Mouse (Mus musculus) left cerebral cortex, adult 9 months (tissue): ENCODE results near the gene Rag2.

ENCODE experiments used
- DNase-seq, 2 experiments: peaks; one replicate each; pipeline ENCODE4 v3.0.0; 2022; ENCODE audit warnings: low spot score in 2 of 2

The Rag2 gene

GRCm38 (mm10) chr2:101624526-101624925, at the start of gene Rag2:
TSS of gene Rag2 (plus strand) at chr2:101624718.
- no peak for DNase-seq

DNA sequence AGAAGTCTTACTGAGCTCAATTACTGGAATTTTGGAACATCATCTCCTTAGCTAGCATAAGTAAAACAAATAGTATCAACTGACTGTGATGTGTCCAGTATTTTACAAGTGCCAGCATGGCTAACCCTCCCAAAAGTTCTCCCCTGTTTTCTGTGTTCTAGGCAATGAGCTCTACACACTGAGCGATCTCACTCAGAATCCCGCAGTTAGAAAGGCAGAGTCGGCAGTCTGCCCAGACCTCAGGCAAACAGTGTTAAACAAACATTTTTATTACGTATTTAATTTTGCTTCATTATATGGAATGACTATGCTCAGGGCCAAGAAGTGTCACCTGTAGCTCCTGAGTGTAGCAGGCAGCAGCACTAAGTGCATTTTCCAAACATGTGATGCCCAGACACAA, 47.3 kb upstream of the Rag2 start:
- DNase-seq: no peak

DNA sequence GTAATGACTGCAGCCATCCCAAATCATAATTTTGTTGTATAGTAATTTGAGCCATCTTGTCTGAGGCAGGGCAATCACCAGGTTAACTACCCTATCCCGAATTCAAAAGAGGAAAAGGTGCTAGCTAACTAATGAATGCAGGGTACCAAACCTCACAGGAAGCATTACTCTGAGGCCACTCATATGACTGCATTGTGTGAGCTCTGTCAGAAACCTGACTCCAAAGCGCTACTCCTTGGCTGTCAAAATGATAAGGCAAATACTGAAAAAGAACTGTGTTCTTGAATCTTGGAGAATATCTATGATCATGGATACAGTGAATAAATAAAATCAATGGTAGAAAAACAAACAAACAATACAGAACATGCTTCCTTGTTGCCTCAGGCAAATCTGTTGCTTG, 44.5 kb upstream of the Rag2 start:
- no peak for DNase-seq

- no peak for DNase-seq
Measured at GRCm38 (mm10) chr2:101580428-101580827, 44.1 kb upstream of the Rag2 start.

DNA sequence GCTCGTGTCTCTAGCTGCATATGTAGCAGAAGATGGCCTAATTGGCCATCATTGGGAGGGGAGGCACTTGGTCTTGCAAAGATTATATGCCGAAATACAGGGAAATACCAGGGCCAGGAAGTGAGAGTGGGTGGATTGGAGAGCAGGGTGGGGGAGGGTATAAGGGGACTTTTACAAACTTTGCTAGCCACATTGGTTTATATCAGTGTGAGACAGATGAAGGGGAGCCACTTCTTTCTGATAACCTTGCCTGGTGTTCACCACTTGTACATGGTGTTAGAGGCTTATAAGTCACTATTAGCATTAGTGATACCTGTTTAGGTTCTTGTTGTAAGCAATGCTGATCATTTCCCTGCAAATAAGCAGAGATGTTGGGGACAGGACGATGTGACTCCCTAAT, 43.5 kb upstream of the Rag2 start:
- DNase-seq: no peak

GRCm38 (mm10) chr2:101581418-101581817, 43.1 kb upstream of the Rag2 start:
- no peak for DNase-seq

GRCm38 (mm10) chr2:101591356-101591755, 33.2 kb upstream of the Rag2 start:
- no peak for DNase-seq

- DNase-seq: no peak
Measured at GRCm38 (mm10) chr2:101592023-101592841, 32.3 kb upstream of the Rag2 start.

GRCm38 (mm10) chr2:101592886-101593285, 31.6 kb upstream of the Rag2 start:
- DNase-seq: no peak

GRCm38 (mm10) chr2:101594681-101595080, 29.8 kb upstream of the Rag2 start:
- no peak for DNase-seq

DNA sequence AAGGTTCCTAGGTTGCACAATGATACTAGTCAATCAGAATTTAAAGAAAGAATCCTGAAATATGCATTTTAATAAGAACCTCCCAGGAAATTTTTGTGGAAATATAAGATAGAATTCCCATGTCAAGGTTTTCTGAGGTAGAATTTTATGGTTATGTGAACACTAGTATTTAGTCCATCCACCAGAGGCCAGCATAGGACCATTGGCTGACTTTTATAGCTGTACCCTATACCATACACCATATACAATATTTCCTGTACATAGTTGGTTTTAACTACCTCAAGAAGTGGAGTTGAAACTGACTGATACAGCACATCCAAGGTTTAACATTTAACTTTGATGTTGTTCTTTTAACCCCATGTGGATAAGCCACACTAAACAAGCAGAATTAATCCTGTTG, 27.3 kb upstream of the Rag2 start:
- DNase-seq: no peak

DNA sequence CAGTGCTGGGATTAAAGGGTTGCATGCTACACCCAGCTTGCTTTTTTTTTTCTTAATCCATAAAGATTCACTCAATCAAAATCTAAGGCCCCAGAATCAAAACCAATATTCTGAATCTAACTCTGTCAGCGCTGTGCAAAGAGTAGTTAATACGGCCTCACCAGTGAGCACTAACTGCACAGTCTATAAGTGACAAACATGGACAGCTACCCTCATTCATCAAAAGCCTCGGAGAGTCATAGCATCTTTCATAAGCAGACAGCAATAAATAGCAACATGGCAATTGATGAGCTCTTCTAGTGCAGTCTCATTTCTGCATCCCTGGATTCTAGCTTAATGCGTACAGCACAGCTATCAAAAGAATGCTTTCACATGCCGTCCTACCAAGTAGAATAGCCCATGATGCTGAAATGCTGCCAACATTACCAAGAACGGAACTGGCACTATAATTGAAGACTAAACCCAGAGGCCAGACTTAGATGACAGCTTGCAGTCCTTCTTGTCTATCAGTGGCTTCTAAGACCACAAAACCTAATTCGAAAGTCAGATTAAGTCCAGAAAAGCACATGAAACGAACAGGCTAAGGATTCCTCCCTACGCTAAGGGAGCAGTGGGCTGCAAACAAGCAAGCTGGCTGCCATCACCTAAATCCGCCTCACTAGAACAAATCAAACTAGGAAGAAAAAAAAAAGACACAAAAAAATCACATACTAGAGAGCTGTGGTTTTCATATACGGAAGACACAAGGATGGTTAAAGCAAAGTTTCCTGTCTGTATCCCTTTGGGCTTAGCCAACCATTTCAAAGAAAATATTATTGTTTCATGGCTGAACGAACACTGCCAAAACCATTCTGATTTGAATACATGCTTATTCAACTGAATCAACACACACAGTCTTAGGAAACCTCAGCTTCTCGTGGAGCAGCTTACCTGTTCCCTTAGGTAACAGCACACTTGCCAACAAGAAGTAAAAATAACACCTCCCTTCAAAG, 26.0 kb upstream of the Rag2 start:
- peak in 1 of 2 experiments; percentile 27 for DNase-seq

DNA sequence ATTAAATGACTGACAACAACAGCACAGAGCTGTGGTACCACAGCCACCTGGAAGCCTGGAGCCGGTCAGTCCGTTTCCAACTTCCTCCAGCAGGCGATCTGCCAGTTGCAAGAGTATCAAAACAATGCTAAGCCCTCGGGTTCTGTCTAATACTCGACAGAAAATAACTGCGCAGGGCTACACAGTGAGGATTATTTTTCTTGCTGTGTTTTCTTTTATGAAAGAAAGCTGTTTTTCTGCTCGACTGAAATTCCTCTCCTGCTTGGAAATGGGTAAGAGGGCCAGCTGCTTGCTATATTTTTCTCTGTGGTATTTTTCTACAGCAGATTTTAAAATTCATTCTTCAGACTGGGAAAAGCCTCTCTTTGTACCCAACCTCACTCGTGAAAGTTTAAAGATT, 23.8 kb upstream of the Rag2 start:
- peak in 1 of 2 experiments; percentile 35 for DNase-seq

GRCm38 (mm10) chr2:101603099-101603498, 21.4 kb upstream of the Rag2 start:
- DNase-seq: no peak

- DNase-seq: no peak
Measured at GRCm38 (mm10) chr2:101608232-101608894, 16.2 kb upstream of the Rag2 start.

DNA sequence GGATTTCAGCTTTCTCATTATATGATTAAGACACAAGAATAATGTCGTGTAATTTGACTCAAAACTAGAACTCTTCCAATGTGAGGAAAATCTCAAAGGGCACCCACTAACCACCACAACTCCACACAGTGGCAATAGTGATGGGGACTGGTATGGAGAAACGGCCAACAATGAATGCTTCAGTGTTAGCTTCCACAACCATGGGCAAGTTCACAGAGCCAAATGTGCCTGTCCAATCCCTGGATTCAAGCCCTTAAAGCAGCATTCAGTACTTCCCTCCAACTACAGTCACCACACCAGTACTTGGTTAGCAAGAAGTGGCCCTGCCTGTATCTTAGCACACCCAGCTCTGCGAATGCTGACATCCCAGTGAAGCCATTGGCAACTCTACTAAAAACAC, 13.7 kb upstream of the Rag2 start:
- DNase-seq: no peak

- DNase-seq: no peak
Measured at GRCm38 (mm10) chr2:101615464-101616305, 8.8 kb upstream of the Rag2 start.

DNA sequence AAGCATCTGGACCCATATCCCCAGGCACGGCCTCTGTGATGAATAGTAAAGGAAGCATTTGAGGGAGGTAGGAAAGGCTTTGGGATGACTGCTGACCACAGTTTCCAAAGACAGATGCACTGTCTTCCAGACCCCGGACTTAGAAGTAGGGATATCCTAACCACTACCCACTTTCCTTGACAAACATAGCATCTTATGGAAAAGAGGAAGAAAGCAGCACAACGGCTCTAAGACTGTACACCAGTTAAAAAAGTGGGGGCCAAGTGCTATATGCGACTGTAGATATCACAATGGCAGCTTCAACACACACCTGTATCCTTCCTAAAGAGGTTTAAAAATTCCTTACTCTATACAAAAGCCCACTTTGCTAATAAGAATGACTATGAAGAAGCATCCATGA, 6.1 kb upstream of the Rag2 start:
- DNase-seq: no peak

DNA sequence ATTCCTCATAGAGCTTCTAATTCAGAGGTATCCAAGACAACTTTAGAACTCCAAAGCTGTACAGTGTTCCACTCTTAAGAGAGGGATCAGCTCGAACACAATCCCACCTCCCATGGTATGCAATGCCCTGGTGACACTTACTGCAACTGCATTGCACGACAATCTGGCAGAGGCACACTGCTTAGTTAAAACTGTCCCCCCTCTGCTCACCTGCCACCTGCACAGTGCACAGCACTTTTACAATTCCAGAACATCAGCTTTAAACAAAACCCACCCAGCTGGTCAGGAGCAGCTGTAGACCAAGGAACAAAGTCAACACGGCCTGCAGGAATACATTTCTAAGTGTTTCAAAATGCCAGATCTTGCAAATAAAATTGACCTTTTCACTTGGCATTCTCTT, 3.6 kb upstream of the Rag2 start:
- no peak for DNase-seq

DNA sequence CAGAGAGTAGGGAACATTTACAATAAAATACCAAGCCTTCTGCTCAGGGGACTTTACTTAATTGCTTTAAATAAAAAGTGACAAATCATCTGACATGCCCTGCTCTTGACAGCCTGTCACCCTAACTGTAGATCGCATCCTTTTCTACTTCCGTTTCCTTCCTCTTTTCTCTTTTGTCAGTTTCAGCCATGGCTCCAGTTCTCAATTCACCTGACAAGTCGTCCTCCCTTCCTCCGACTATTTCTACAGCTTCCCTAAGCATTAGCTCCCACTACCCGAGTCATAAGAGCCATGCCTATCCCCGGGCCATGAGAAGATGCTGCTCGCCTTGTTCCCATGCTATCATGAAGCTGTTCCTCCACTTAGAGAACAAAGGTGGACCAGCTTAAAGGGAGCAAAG, 2.9 kb upstream of the Rag2 start:
- no peak for DNase-seq

GRCm38 (mm10) chr2:101623042-101623441, 1.5 kb upstream of the Rag2 start:
- DNase-seq: no peak
